Mouse (Mus musculus) MEL (cell line): ENCODE measurements around the gene Rln1.

Experiments used
- CTCF ChIP-seq, 3 experiments: IDR thresholded peaks in 2 of 3; conservative IDR thresholded peaks in 1 of 3; 2 replicates each; pipeline ENCODE4 v1.5.1; 2011 to 2012; ENCODE audit warnings: low read length in 3 of 3, low read depth in 2 of 3, mild to moderate bottlenecking in 2 of 3, improper control_type of control experiment in 1 of 3, inconsistent platforms in 1 of 3, mixed read lengths in 1 of 3, moderate library complexity in 1 of 3; ENCODE audit not compliant: control insufficient read depth in 1 of 3, insufficient read depth in 1 of 3, poor library complexity in 1 of 3, severe bottlenecking in 1 of 3
- RCOR1 ChIP-seq: IDR thresholded peaks from 2 replicates; pipeline ENCODE4 v1.6.1; 2012; ENCODE audit warnings: low read depth, mild to moderate bottlenecking, inconsistent platforms, low read length, improper control_type of control experiment
- USF1 ChIP-seq: IDR thresholded peaks from 2 replicates; pipeline ENCODE4 v1.6.1; 2014; ENCODE audit warnings: low read depth, mild to moderate bottlenecking, inconsistent platforms, low read length, improper control_type of control experiment, moderate library complexity

- no peak for TF ChIP-seq USF1
- no peak for TF ChIP-seq CTCF (IDR thresholded peaks at IDR 0.05 in 2 of 3, conservative IDR thresholded peaks at IDR 0.05 in 1 of 3; ENCODE audit: control insufficient read depth in 1 of 3, insufficient read depth in 1 of 3, low read depth in 2 of 3, low read length in 3 of 3, poor library complexity in 1 of 3, severe bottlenecking in 1 of 3)
- no peak for TF ChIP-seq RCOR1
These were observed 10.4 kb upstream of the Rln1 start for GRCm38 (mm10) chr19:29344868-29345267.
